In genomic region chr3:69429319-69429718, GRCm38 (mm10) we compare ENCODE assay signal across 18 mouse cellular contexts.
DNase-seq lines count a peak whose midpoint lies in the region; ATAC-seq and TF ChIP-seq lines count a peak whose summit lies in the region.
"Had no signal": no experiment of that assay in that cellular context is flagged by ENCODE, and none has a peak within 500 bp of the region (broad histone marks: within the 10 kb centered on the region; RNA-seq: fewer than 3 reads in every experiment).

No protein-coding gene starts in this region.

- no peak for ATAC-seq in midbrain, embryonic 11.5 days (ENCODE audit: low FRiP score)
- no peak for ATAC-seq in midbrain, embryonic 14.5 days (ENCODE audit: low FRiP score, low TSS enrichment)
- peak; percentile 70 for ATAC-seq in erythroid progenitor cell, adult 5-6 weeks (replicated peaks; ENCODE audit: low FRiP score, poor library complexity, severe bottlenecking)
- ATAC-seq in megakaryocyte, adult 5-6 weeks (ENCODE audit: poor library complexity, severe bottlenecking), result peak; percentile 98
- no peak for ATAC-seq in intestine, embryonic 15.5 days
- ATAC-seq: intestine, postnatal 0 days had no signal

- H3K9me3 ChIP-seq in midbrain, embryonic 11.5 days (ENCODE audit: control insufficient read depth, low read length), result no peaks in the 10 kb centered on the region
- no peaks in the 10 kb centered on the region for H3K9me3 ChIP-seq in midbrain, embryonic 14.5 days (ENCODE audit: control insufficient read depth, low read length)
- H3K9me3 ChIP-seq in intestine, embryonic 15.5 days, result no peaks in the 10 kb centered on the region
- H3K9me3 ChIP-seq: limb, embryonic 15.5 days had no signal

- H3K4me3 ChIP-seq in midbrain, embryonic 11.5 days (ENCODE audit: low read depth, low read length), result no peak overlapping the region
- H3K4me3 ChIP-seq in midbrain, embryonic 14.5 days (replicated peaks; ENCODE audit: low read depth, low read length), result no peak overlapping the region
- H3K4me3 ChIP-seq in layer of hippocampus, adult 2 months, result no peak overlapping the region
- H3K4me3 ChIP-seq in intestine, embryonic 15.5 days (replicated peaks), result no peak overlapping the region
- H3K4me3 ChIP-seq: erythroblast, embryonic 14.5 days; limb, embryonic 15.5 days had no signal

- no peak overlapping the region for H3K4me2 ChIP-seq in midbrain, embryonic 11.5 days
- H3K4me2 ChIP-seq in midbrain, embryonic 14.5 days (ENCODE audit: low read length), result no peak overlapping the region
- no peak overlapping the region for H3K4me2 ChIP-seq in intestine, embryonic 15.5 days (replicated peaks)
- H3K4me2 ChIP-seq: heart, embryonic 11.5 days; limb, embryonic 15.5 days had no signal

- 82% methylated on average over 5 of the region's 5 CpGs for WGBS in midbrain, embryonic 11.5 days
- 87% methylated on average over 5 of the region's 5 CpGs for WGBS in midbrain, embryonic 14.5 days
- 93% methylated on average over 5 of the region's 5 CpGs for WGBS in intestine, embryonic 15.5 days

- H3K9ac ChIP-seq in midbrain, embryonic 11.5 days (ENCODE audit: low read length), result no peak overlapping the region
- no peak overlapping the region for H3K9ac ChIP-seq in midbrain, embryonic 14.5 days (replicated peaks; ENCODE audit: low read length)
- no peak overlapping the region for H3K9ac ChIP-seq in intestine, embryonic 15.5 days
- H3K9ac ChIP-seq: limb, embryonic 15.5 days had no signal

- no peaks in the 10 kb centered on the region for H3K36me3 ChIP-seq in midbrain, embryonic 11.5 days (ENCODE audit: control insufficient read depth, insufficient read depth, low read length)
- H3K36me3 ChIP-seq in midbrain, embryonic 14.5 days (ENCODE audit: control insufficient read depth, insufficient read depth, low read length), result no peaks in the 10 kb centered on the region
- H3K36me3 ChIP-seq in intestine, embryonic 15.5 days, result no peaks in the 10 kb centered on the region
- H3K36me3 ChIP-seq: limb, embryonic 15.5 days had no signal

- peaks cover 9% of the 10 kb centered on the region for H3K4me1 ChIP-seq in midbrain, embryonic 11.5 days (ENCODE audit: control insufficient read depth, insufficient read depth, low read length)
- H3K4me1 ChIP-seq in midbrain, embryonic 14.5 days (ENCODE audit: control insufficient read depth, insufficient read depth, low read length), result no peaks in the 10 kb centered on the region
- no peaks in the 10 kb centered on the region for H3K4me1 ChIP-seq in intestine, embryonic 15.5 days (replicated peaks)

- peak; percentile 74 for DNase-seq in midbrain, embryonic 11.5 days (ENCODE audit: low spot score, missing footprints)
- no peak for DNase-seq in midbrain, embryonic 14.5 days
- peak; percentile 9 for DNase-seq in ZHBTc4 (ENCODE audit: low read depth, low spot score)
- DNase-seq in adrenal gland, adult (ENCODE audit: inconsistent age in 2 of 2, low spot score in 1 of 2), result no peak
- no peak for DNase-seq in layer of hippocampus, adult 2 months (ENCODE audit: low spot score in 2 of 2)
- DNase-seq: adrenal gland, adult 8-10 months; cerebellum, adult 9-11 months; gastrocnemius, postnatal 25 days; heart, postnatal 36 days; kidney, postnatal 25 days; thymus, postnatal 4 days had no signal

- no peak overlapping the region for H3K27ac ChIP-seq in midbrain, embryonic 11.5 days (ENCODE audit: low read depth, low read length)
- no peak overlapping the region for H3K27ac ChIP-seq in midbrain, embryonic 14.5 days (replicated peaks; ENCODE audit: low read depth, low read length)
- H3K27ac ChIP-seq in layer of hippocampus, adult 2 months, result no peak overlapping the region
- H3K27ac ChIP-seq in intestine, embryonic 15.5 days, result no peak overlapping the region
- H3K27ac ChIP-seq: limb, embryonic 15.5 days had no signal

- TF ChIP-seq CTCF in layer of hippocampus, adult 2 months (conservative IDR thresholded peaks at IDR 0.05), result no peak

- H3K27me3 ChIP-seq in midbrain, embryonic 11.5 days (ENCODE audit: control insufficient read depth, insufficient read depth, low read length), result no peaks in the 10 kb centered on the region
- H3K27me3 ChIP-seq in midbrain, embryonic 14.5 days (ENCODE audit: control insufficient read depth, insufficient read depth, low read length), result no peaks in the 10 kb centered on the region
- H3K27me3 ChIP-seq in intestine, embryonic 15.5 days (replicated peaks), result no peaks in the 10 kb centered on the region
- H3K27me3 ChIP-seq: limb, embryonic 15.5 days had no signal

Comparison
In these comparisons a context has a peak if more than half of its experiments do, and no peak if none do; other contexts are left out.
1. DNase-seq: peak in midbrain, embryonic 11.5 days (single experiment) and ZHBTc4 (single experiment); none in midbrain, embryonic 14.5 days (single experiment), adrenal gland, adult (0 of 2) and layer of hippocampus, adult 2 months (0 of 2).
2. ATAC-seq: peak in erythroid progenitor cell, adult 5-6 weeks (single experiment) and megakaryocyte, adult 5-6 weeks (single experiment); none in midbrain, embryonic 11.5 days (single experiment), midbrain, embryonic 14.5 days (single experiment) and intestine, embryonic 15.5 days (single experiment).